Mouse (Mus musculus) heart, postnatal 0 days (tissue): ENCODE data around the gene Madcam1. TPM values are rescaled to one million over a fixed set of nuclear protein-coding genes. Genes with fewer than 3 reads are reported as not detected.

Source experiments
- ATAC-seq: fragments of 200-750 bp; cut with Nextera tagmentation; 2 replicates; pipeline ENCODE4 v1.8.0; 2017; ENCODE audit warnings: low read depth, moderate number of reproducible peaks, moderate library complexity; ENCODE audit not compliant: insufficient read depth
- DNase-seq: peaks from one replicate; pipeline ENCODE4 v3.0.0-alpha.2; 2016; ENCODE audit warnings: low spot score
- H3K27ac ChIP-seq: fragments of 300-500 bp; sonication (generic); 2 replicates; pipeline ENCODE4 v1.5.1; 2014; ENCODE audit warnings: low read depth, mild to moderate bottlenecking
- H3K27me3 ChIP-seq: fragments of 300-500 bp; sonication (generic); 2 replicates; pipeline ENCODE4 v1.6.1; 2014; ENCODE audit warnings: low read length, mixed read lengths; ENCODE audit not compliant: control insufficient read depth, insufficient read depth
- H3K36me3 ChIP-seq: fragments of 300-500 bp; sonication (generic); replicated peaks from 2 replicates; pipeline ENCODE4 v1.6.1; 2014; ENCODE audit warnings: low read length, mixed read lengths; ENCODE audit not compliant: control insufficient read depth, insufficient read depth
- H3K4me1 ChIP-seq: fragments of 300-500 bp; sonication (generic); 2 replicates; pipeline ENCODE4 v1.6.1; 2014; ENCODE audit warnings: antibody characterized with exemption; ENCODE audit not compliant: control insufficient read depth, insufficient read depth
- H3K4me2 ChIP-seq: fragments of 300-500 bp; sonication (generic); 2 replicates; pipeline ENCODE4 v1.6.1; 2014; ENCODE audit warnings: low read depth, mild to moderate bottlenecking, low read length, moderate library complexity
- H3K4me3 ChIP-seq: fragments of 300-500 bp; sonication (generic); 2 replicates; pipeline ENCODE4 v1.5.1; 2014; ENCODE audit warnings: low read depth, low read length
- H3K9ac ChIP-seq: fragments of 300-500 bp; sonication (generic); replicated peaks from 2 replicates; pipeline ENCODE4 v1.6.1; 2014; ENCODE audit warnings: low read depth, low read length, mixed read lengths
- H3K9me3 ChIP-seq: fragments of 300-500 bp; sonication (generic); replicated peaks from 2 replicates; pipeline ENCODE4 v1.6.1; 2016; ENCODE audit warnings: low read length; ENCODE audit not compliant: control insufficient read depth
- CTCF ChIP-seq: IDR thresholded peaks from 2 replicates; pipeline ENCODE4 v1.5.1; 2016; ENCODE audit warnings: antibody characterized with exemption, control low read depth, low read depth
- EP300 ChIP-seq: IDR thresholded peaks from 2 replicates; pipeline ENCODE4 v1.6.1; 2016; ENCODE audit warnings: antibody characterized with exemption, low read depth
- WGBS: fragments of 180-500 bp; shearing (Covaris S2); extraction: QIAGEN DNeasy Blood & Tissue Kit; methylation state at CpG from one replicate; pipeline ENCODE4 v1.1.7; 2014; 5-methylcytosine and 5-hydroxymethylcytosine counted together
- polyA plus RNA-seq: library from polyadenylated mRNA; unstranded; fragments of >200 nt; fragmentation: Nextera tagmentation; extraction: Ambion mirVana; gene quantifications from 2 replicates; pipeline ENCODE4 v1.2.1, GENCODE M21; 2015
- total RNA-seq: library from RNA; depleted of rRNA; stranded (reverse); fragments of >200 nt; gene quantifications from 2 replicates; pipeline ENCODE4 v1.2.3, GENCODE M21; 2014; ENCODE audit warnings: low replicate concordance

The Madcam1 gene
- total and polyA plus RNA-seq, 2 experiments from 2014 or later = 1.3 TPM; not detected in 1

DNA sequence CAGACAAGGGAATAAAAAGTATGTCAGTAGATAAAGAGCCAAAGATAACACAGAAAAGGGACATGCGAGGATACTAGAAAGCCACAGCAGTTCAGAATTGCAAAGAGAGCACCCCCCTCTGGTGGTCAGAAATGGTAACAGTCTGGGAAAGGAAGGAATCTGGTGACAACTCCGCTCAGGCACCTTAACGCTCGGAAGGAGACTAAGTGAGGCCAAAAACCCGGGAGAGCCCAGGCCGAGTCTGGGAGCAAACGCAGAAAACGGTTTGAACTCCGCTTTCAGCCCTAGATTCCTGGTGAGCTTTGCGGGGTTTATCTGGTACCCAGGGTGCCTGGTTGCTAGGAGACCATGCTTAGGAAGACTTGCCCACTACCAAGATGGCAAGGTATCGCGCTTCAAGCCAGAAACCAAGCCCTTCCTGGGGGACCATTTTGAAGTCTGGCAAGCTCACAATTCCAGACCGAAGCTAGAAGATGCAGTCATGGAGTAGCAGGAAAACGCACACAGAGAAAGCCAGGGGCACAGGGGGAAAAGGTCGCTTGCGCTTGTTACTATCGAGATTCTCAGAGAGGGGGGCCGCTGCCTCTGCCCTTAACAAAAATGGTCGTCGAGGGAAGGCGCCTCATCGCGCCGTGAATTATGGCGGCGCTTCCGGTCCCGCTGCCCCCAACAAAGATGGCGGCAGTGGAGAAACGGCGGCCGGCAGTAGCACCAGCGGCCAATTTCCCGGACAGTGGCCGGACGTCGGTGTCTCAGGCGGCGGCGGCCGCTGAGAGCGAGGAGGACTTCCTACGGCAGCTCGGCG lies 4.6 kb downstream of the Madcam1 start, which contains the start of gene Tpgs1:
Tpgs1 (plus strand) TSS at position 599 of the 805 bp plus-strand sequence.
- under 1% methylated on average over 45 of the region's 45 CpGs for WGBS
- Histone ChIP-seq H3K4me2 (peak within 1 kb of the TSS; percentile 79), H3K9ac (peak within 1 kb of the TSS; percentile 64), H3K4me3 (peak within 1 kb of the TSS; percentile 94), H3K4me1 (0 out of 2 replicates have a peak, but pooled peaks cover 9% of the 10 kb centered on the region), H3K27ac (peak within 1 kb of the TSS; percentile 89), H3K9me3 (no peaks in the 10 kb centered on the region), H3K27me3 (no peaks in the 10 kb centered on the region), H3K36me3 (no peaks in the 10 kb centered on the region)
- DNase-seq (peak; percentile 93), ATAC-seq (peak; percentile 81)
- peak; percentile 82 for TF ChIP-seq CTCF
- TF ChIP-seq EP300 = peak; percentile 68; the same call in 1 of the 2 replicates

DNA sequence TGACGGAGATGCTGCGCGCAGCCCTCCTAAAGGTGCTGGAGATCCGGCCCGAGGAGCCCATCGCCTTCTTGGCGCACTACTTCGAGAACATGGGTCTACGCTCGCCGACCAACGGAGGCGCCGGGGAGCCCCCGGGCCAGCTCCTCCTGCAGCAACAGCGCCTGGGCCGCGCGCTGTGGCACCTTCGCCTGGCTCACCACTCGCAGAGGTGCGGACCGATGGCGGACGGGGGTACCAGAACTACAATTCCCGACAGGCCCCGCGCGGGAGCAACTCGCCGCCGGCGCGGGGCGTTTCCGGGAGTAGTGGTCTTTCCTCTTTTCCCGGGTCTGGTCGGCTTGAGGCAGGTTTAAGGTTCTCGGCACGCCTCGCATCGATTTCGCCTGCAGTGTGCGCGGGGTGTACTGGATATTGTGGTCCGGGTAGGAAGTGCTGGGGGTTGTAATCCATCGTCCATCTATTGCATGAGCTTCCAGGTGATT lies 5.3 kb downstream of the Madcam1 start:
- Histone ChIP-seq H3K27me3 (no peaks in the 10 kb centered on the region), H3K4me2 (peak overlapping the region; percentile 79), H3K4me1 (0 out of 2 replicates have a peak, but pooled peaks cover 9% of the 10 kb centered on the region), H3K36me3 (0 out of 2 replicates have a peak, but pooled peaks cover 5% of the 10 kb centered on the region), H3K9me3 (no peaks in the 10 kb centered on the region), H3K9ac (peak overlapping the region; percentile 64), H3K27ac (peak overlapping the region; percentile 89), H3K4me3 (peak overlapping the region; percentile 94)
- ATAC-seq = peak; percentile 59
- 1% methylated on average over 47 of the region's 47 CpGs for WGBS
- DNase-seq = no peak
- TF ChIP-seq CTCF = no peak

DNA sequence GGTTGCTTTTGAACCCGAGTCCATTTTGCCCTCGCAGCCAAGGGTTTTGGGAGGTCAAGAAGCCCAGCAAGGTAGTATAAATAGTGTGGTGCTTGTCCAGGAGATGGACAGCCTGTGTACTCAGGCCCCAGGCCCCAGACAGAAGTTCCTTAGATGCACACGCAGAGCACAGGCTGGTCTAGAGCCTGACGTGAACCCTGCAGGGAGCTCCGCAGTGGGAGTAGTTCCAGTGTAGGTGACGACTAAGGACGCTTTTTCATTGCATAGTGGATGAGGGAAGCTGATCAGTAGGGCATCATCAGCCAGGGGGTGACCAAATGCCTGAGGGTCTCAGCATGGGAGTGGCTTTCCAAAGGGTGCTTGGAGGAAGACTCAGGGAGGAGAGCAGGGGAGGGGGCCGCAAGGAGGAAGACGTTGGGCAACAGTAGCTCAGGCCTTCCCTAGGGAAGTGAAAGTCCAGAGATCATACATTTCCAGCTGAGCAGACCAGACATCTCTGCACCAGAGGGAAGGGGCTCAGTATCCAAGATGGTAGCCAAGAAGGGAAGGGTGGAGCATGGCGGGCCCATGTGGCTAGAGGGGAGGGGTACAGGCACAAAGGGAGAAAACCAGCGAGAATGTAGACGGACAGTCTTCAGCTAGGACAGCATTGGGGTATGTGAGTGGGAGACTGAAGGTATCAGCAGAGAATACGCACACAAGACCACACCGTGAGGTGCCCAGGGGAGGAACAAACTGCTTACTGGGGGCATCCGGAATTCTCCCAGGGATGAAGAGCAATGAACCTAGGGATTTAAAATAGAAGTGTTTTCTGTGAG lies 5.9 kb downstream of the Madcam1 start:
- H3K4me1 ChIP-seq = 0 out of 2 replicates have a peak, but pooled peaks cover 9% of the 10 kb centered on the region
- TF ChIP-seq CTCF (no peak), EP300 (no peak)
- H3K4me2 ChIP-seq = peak overlapping the region; percentile 79
- H3K4me3 ChIP-seq = peak overlapping the region; percentile 94
- ATAC-seq (no peak; the same call in 1 of the 2 replicates), DNase-seq (no peak)
- peak overlapping the region; percentile 89; the same call in 1 of the 2 replicates for H3K27ac ChIP-seq
- H3K27me3 ChIP-seq = no peaks in the 10 kb centered on the region
- H3K9me3 ChIP-seq = no peaks in the 10 kb centered on the region
- 0 out of 2 replicates have a peak, but pooled peaks cover 6% of the 10 kb centered on the region for H3K36me3 ChIP-seq
- WGBS = 37% methylated on average over 15 of the region's 15 CpGs
- peak overlapping the region; percentile 64; the same call in 1 of the 2 replicates for H3K9ac ChIP-seq

DNA sequence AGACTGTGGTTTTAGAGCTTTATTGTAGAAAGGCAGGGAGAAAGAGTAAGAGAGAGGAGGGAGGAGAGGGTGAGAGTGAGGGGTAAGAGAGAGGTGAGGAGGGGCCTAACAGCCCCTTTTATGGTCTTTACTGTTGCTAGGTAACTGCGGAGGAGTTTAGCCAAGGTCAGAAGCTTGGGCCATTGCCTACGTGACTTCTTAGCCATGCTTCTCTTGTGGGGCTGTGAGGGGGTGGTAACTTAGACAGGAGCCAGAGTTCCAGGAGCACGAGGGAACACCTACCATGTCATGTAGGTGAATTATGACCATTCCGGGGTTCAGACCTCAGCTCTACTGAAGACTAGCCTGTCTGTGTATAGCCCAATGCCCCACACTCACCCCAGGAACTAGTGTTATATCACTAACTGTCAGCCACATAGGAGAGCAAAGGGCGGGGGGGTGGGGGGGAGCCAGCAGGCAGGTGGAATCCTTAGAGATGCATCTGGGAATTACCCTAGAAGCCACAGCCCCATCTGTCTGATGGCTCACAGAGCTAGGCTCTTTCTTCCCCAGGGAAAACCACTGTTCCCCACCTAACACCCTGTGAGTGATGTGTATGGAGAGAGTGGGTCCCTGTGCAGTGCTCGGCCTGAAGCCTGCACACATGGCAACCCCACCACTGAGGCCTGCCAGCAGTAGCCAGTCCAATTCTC lies 7.2 kb downstream of the Madcam1 start:
- DNase-seq (no peak), ATAC-seq (no peak)
- TF ChIP-seq CTCF = no peak
- TF ChIP-seq EP300 = no peak
- WGBS = 81% methylated on average over 6 of the region's 6 CpGs
- H3K27me3 ChIP-seq = no peaks in the 10 kb centered on the region
- H3K9ac ChIP-seq = no peak overlapping the region
- no peaks in the 10 kb centered on the region for H3K9me3 ChIP-seq
- H3K4me2 ChIP-seq = no peak overlapping the region
- H3K4me3 ChIP-seq = no peak overlapping the region
- 0 out of 2 replicates have a peak, but pooled peaks cover 6% of the 10 kb centered on the region for H3K36me3 ChIP-seq
- 0 out of 2 replicates have a peak, but pooled peaks cover 9% of the 10 kb centered on the region for H3K4me1 ChIP-seq
- no peak overlapping the region for H3K27ac ChIP-seq

DNA sequence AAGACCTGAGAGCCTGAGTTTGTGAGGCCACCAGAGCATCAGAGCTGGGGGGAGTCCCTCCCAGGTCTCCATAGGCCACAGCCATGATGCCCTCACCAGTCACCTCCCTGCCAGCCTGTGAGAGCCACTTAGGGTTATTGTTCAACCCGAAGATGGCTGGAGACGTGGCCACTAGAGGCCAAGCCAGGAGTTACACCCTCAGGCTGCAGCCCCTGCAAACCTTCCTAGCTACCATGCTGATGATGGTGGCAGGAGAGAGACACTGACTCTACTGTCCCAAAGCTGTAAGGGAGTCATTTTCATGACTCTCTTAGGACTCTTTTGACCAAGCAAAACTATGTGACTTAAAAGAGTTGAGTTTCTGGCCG lies 7.7 kb downstream of the Madcam1 start:
- 0 out of 2 replicates have a peak, but pooled peaks cover 9% of the 10 kb centered on the region for H3K4me1 ChIP-seq
- no peak overlapping the region for H3K4me2 ChIP-seq
- DNase-seq (no peak), ATAC-seq (no peak)
- TF ChIP-seq EP300 (no peak), CTCF (no peak)
- no peaks in the 10 kb centered on the region for H3K9me3 ChIP-seq
- H3K27ac ChIP-seq = no peak overlapping the region
- WGBS = 70% methylated on average over 3 of the region's 3 CpGs
- H3K9ac ChIP-seq = no peak overlapping the region
- 0 out of 2 replicates have a peak, but pooled peaks cover 6% of the 10 kb centered on the region for H3K36me3 ChIP-seq
- no peak overlapping the region for H3K4me3 ChIP-seq
- no peaks in the 10 kb centered on the region for H3K27me3 ChIP-seq
